Mouse (Mus musculus): ENCODE data around the gene Spocd1. TPM values are rescaled to one million over a fixed set of nuclear protein-coding genes. Genes with fewer than 3 reads are reported as not detected.

Gene Spocd1
- total and polyA plus RNA-seq, 3 experiments = 0.04 to 0.07 TPM; not detected in 1

DNA sequence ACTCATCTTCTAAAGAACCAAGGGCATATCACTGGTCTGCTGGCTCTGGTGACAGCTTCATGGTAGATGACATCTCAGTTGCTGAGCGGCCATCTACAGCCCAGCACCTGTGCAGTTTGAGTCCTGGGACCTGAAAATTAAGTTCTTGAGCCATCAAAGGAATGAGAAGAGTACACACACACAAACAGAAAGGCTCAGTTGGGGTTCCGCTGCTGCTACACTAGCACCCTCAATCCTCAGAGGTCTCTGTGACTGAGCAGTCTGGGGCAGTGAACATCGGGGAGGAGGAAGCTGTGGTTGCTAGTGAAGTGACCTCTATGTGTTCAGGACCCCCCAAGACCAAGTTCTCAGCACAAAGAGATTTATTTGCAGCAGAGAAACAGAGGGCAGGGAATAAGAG lies 16.1 kb upstream of the Spocd1 start:
- dilution Hi-C loops (cut with MboI; ENCODE audit: extremely low pct_ligation_motif_present, extremely low pct_unique_long_range_greater_than_20kb, low sequenced_read_pairs) = no loop called here
- H3K4me1 ChIP-seq (ENCODE audit: control insufficient read depth in 1 of 2, insufficient read depth in 2 of 2) = peaks cover 16 to 39% of the 10 kb centered on the region in 2 experiments
- in situ Hi-C loops (cut with MboI; ENCODE audit: low pct_ligation_motif_present, low pct_unique_long_range_greater_than_20kb, low sequenced_read_pairs) = no loop called here
- H3K36me3 ChIP-seq (replicated peaks in 1 of 2; ENCODE audit: control insufficient read depth in 1 of 2, insufficient read depth in 1 of 2, low read length in 1 of 2) = peaks cover 2 to 4% of the 10 kb centered on the region in 2 experiments
- no peak overlapping the region for H3K4me2 ChIP-seq (ENCODE audit: insufficient read depth, low read depth, poor library complexity, severe bottlenecking)
- DNase-seq (ENCODE audit: extremely low read depth) = no peak
- no peaks in the 10 kb centered on the region for H3K79me2 ChIP-seq (replicated peaks; ENCODE audit: control insufficient read depth, extremely low read depth, insufficient read depth, poor library complexity, severe bottlenecking)
- peaks cover 5% of the 10 kb centered on the region for H3K27me3 ChIP-seq (replicated peaks)
- H3K9me3 ChIP-seq (replicated peaks; ENCODE audit: low read length) = peaks cover 4% of the 10 kb centered on the region
- no peak overlapping the region for H3K9ac ChIP-seq (ENCODE audit: insufficient read depth, low read depth)
- H3K27ac ChIP-seq (ENCODE audit: insufficient read depth, low read depth) = no peak overlapping the region
- no peak overlapping the region for H3K4me3 ChIP-seq (replicated peaks in 1 of 3; ENCODE audit: low read depth in 2 of 3, low read length in 2 of 3, poor library complexity in 1 of 3)
- TF ChIP-seq MXI1 (IDR thresholded peaks at IDR 0.05; ENCODE audit: low read depth, low read length) = no peak
- no peak for TF ChIP-seq RCOR1 (conservative IDR thresholded peaks at IDR 0.05; ENCODE audit: low read depth, low read length)
- no peak for TF ChIP-seq IRF4 (IDR thresholded peaks at IDR 0.05; ENCODE audit: low read depth, low read length)
- no peak for TF ChIP-seq SMC3 (IDR thresholded peaks at IDR 0.05; ENCODE audit: low read depth, low read length)
- no peak for TF ChIP-seq KAT2A (IDR thresholded peaks at IDR 0.05; ENCODE audit: insufficient replicate concordance, low read length)
- TF ChIP-seq ZC3H11A (IDR thresholded peaks at IDR 0.05; ENCODE audit: low read depth, low read length) = no peak
- TF ChIP-seq BHLHE40 (IDR thresholded peaks at IDR 0.05; ENCODE audit: low read depth, low read length) = no peak
- TF ChIP-seq CHD1 (IDR thresholded peaks at IDR 0.05; ENCODE audit: low read depth, low read length) = no peak
- TF ChIP-seq MEF2A (IDR thresholded peaks at IDR 0.05; ENCODE audit: borderline replicate concordance, low read depth, low read length) = no peak
- TF ChIP-seq JUND (conservative IDR thresholded peaks at IDR 0.05; ENCODE audit: low read depth, low read length) = no peak
- TF ChIP-seq POLR2AphosphoS2 (IDR thresholded peaks at IDR 0.05; ENCODE audit: low read depth, low read length) = no peak
- TF ChIP-seq E2F4 (IDR thresholded peaks at IDR 0.05; ENCODE audit: insufficient replicate concordance, low read depth, low read length) = no peak
- TF ChIP-seq ZKSCAN1 (IDR thresholded peaks at IDR 0.05; ENCODE audit: borderline replicate concordance, low read depth, low read length) = no peak
- TF ChIP-seq CHD2 (IDR thresholded peaks at IDR 0.05; ENCODE audit: low read length) = no peak
- TF ChIP-seq GABPA (IDR thresholded peaks at IDR 0.05; ENCODE audit: insufficient replicate concordance, low read depth, low read length) = no peak

- no peak overlapping the region for H3K4me2 ChIP-seq (ENCODE audit: insufficient read depth, low read depth, poor library complexity, severe bottlenecking)
- DNase-seq (ENCODE audit: extremely low read depth) = no peak
- no peaks in the 10 kb centered on the region for H3K79me2 ChIP-seq (replicated peaks; ENCODE audit: control insufficient read depth, extremely low read depth, insufficient read depth, poor library complexity, severe bottlenecking)
- no peak overlapping the region for H3K9ac ChIP-seq (ENCODE audit: insufficient read depth, low read depth)
- H3K27ac ChIP-seq (ENCODE audit: insufficient read depth, low read depth) = no peak overlapping the region
- TF ChIP-seq MAZ (IDR thresholded peaks at IDR 0.05; ENCODE audit: low read depth, low read length) = no peak
- TF ChIP-seq E2F4 (IDR thresholded peaks at IDR 0.05; ENCODE audit: insufficient replicate concordance, low read depth, low read length) = no peak
- no peak for TF ChIP-seq ELF1 (IDR thresholded peaks at IDR 0.05; ENCODE audit: low read depth, low read length)
- no peak for TF ChIP-seq KAT2A (IDR thresholded peaks at IDR 0.05; ENCODE audit: insufficient replicate concordance, low read length)
- no peak for TF ChIP-seq JUND (conservative IDR thresholded peaks at IDR 0.05; ENCODE audit: low read depth, low read length)
- TF ChIP-seq NRF1 (IDR thresholded peaks at IDR 0.05; ENCODE audit: low read depth, low read length) = no peak
- TF ChIP-seq IRF4 (IDR thresholded peaks at IDR 0.05; ENCODE audit: low read depth, low read length) = no peak
- TF ChIP-seq RAD21 (IDR thresholded peaks at IDR 0.05; ENCODE audit: low read depth, low read length) = no peak
- TF ChIP-seq PAX5 (IDR thresholded peaks at IDR 0.05; ENCODE audit: low read length) = no peak
- TF ChIP-seq MEF2A (IDR thresholded peaks at IDR 0.05; ENCODE audit: borderline replicate concordance, low read depth, low read length) = no peak
- no peak for TF ChIP-seq USF1 (IDR thresholded peaks at IDR 0.05; ENCODE audit: low read depth, low read length)
- TF ChIP-seq ZC3H11A (IDR thresholded peaks at IDR 0.05; ENCODE audit: low read depth, low read length) = no peak
- no peak for TF ChIP-seq BHLHE40 (IDR thresholded peaks at IDR 0.05; ENCODE audit: low read depth, low read length)
- no peak overlapping the region for H3K4me3 ChIP-seq (replicated peaks in 1 of 3; ENCODE audit: low read depth in 2 of 3, low read length in 2 of 3, poor library complexity in 1 of 3)
- H3K4me1 ChIP-seq (ENCODE audit: control insufficient read depth in 1 of 2, insufficient read depth in 2 of 2) = peaks cover 16 to 31% of the 10 kb centered on the region in 2 experiments
- peaks cover 4% of the 10 kb centered on the region for H3K9me3 ChIP-seq (replicated peaks; ENCODE audit: low read length)
- H3K27me3 ChIP-seq (replicated peaks) = peaks cover 5% of the 10 kb centered on the region
- in situ Hi-C loops (cut with MboI; ENCODE audit: low pct_ligation_motif_present, low pct_unique_long_range_greater_than_20kb, low sequenced_read_pairs) (no loop called here), dilution Hi-C loops (cut with MboI; ENCODE audit: extremely low pct_ligation_motif_present, extremely low pct_unique_long_range_greater_than_20kb, low sequenced_read_pairs) (no loop called here)
- peaks cover 2 to 4% of the 10 kb centered on the region in 2 experiments for H3K36me3 ChIP-seq (replicated peaks in 1 of 2; ENCODE audit: control insufficient read depth in 1 of 2, insufficient read depth in 1 of 2, low read length in 1 of 2)
Observed at GRCm38 (mm10) chr4:129913761-129914644, 15.0 kb upstream of the Spocd1 start.

Data from CH12.LX (cell line).